Mouse (Mus musculus) bone marrow, adult 2 months (tissue): ENCODE measurements around the gene Dmgdh.

Experiments
- CTCF ChIP-seq: fragments of 200-500 bp; IDR thresholded peaks from 2 replicates; pipeline ENCODE4 v1.5.1; 2011; ENCODE audit warnings: low read length, control low read depth; ENCODE audit not compliant: control insufficient read depth, insufficient read depth
- POLR2A ChIP-seq: fragments of 200-500 bp; IDR thresholded peaks from 2 replicates; pipeline ENCODE4 v1.6.1; 2011; ENCODE audit warnings: low read depth, mild to moderate bottlenecking, control low read depth, low read length, borderline replicate concordance; ENCODE audit not compliant: control insufficient read depth

DNA sequence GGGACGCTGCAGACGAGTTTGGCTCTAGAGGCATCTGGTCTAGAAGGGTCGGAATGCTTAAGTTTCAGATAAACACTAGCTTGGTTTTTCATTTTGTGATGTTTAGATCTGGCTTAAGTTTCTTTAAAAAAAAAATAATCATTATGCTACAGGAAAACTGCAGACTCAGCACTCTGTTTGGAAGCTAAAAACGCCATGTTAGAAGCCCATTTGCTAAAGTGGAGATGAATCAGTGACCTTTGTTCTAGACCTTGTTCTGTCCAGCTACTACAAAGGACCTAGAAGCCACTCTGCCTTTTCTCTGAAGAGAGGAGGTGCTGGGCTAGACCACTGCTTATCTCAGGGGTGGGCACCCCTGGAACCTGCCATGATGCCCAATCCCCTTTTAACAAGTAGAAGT lies 36.1 kb downstream of the Dmgdh start:
- TF ChIP-seq CTCF (no peak), POLR2A (no peak)
